Mouse (Mus musculus) kidney, embryonic 14.5 days (tissue): ENCODE results near the gene 9430097D07Rik. TPM values are rescaled to one million over a fixed set of nuclear protein-coding genes. Genes with fewer than 3 reads are reported as not detected.
A peak's percentile ranks its signal among the peaks of the same experiment; 100 is the strongest.

Experiments used
- ATAC-seq: fragments of 200-750 bp; cut with Nextera tagmentation; 2 replicates; pipeline ENCODE4 v1.8.0; 2017; ENCODE audit warnings: moderate number of reproducible peaks, mild to moderate bottlenecking, moderate TSS enrichment, moderate library complexity; ENCODE audit not compliant: low FRiP score, low TSS enrichment
- H3K27ac ChIP-seq: fragments of 300-500 bp; sonication (generic); 2 replicates; pipeline ENCODE4 v1.5.1; 2014; ENCODE audit warnings: low read depth, mild to moderate bottlenecking, low read length, moderate library complexity, mixed read lengths
- H3K27me3 ChIP-seq: fragments of 300-500 bp; sonication (generic); 2 replicates; pipeline ENCODE4 v1.6.1; 2014; ENCODE audit warnings: mild to moderate bottlenecking, low read length; ENCODE audit not compliant: control insufficient read depth, insufficient read depth
- H3K36me3 ChIP-seq: fragments of 300-500 bp; sonication (generic); 2 replicates; pipeline ENCODE4 v1.6.1; 2014; ENCODE audit warnings: low read length, mixed read lengths; ENCODE audit not compliant: control insufficient read depth, insufficient read depth
- H3K4me1 ChIP-seq: fragments of 300-500 bp; sonication (generic); 2 replicates; pipeline ENCODE4 v1.6.1; 2014; ENCODE audit warnings: low read length, mixed read lengths; ENCODE audit not compliant: control insufficient read depth, insufficient read depth
- H3K4me2 ChIP-seq: fragments of 300-500 bp; sonication (generic); replicated peaks from 2 replicates; pipeline ENCODE4 v1.6.1; 2014; ENCODE audit warnings: low read depth, mild to moderate bottlenecking, low read length
- H3K4me3 ChIP-seq: fragments of 300-500 bp; sonication (generic); 2 replicates; pipeline ENCODE4 v1.5.1; 2014; ENCODE audit warnings: mild to moderate bottlenecking, low read length
- H3K9ac ChIP-seq: fragments of 300-500 bp; sonication (generic); 2 replicates; pipeline ENCODE4 v1.6.1; 2014; ENCODE audit warnings: low read depth, mild to moderate bottlenecking, low read length, moderate library complexity
- H3K9me3 ChIP-seq: fragments of 300-500 bp; sonication (generic); 2 replicates; pipeline ENCODE4 v1.6.1; 2016; ENCODE audit warnings: low read length; ENCODE audit not compliant: control insufficient read depth
- WGBS: fragments of 180-500 bp; shearing (Covaris S2); extraction: QIAGEN DNeasy Blood & Tissue Kit; methylation state at CpG from one replicate; pipeline ENCODE4 v1.1.7; 2014; 5-methylcytosine and 5-hydroxymethylcytosine counted together
- polyA plus RNA-seq: library from polyadenylated mRNA; unstranded; fragments of >200 nt; fragmentation: Nextera tagmentation; extraction: Ambion mirVana; gene quantifications from 2 replicates; pipeline ENCODE4 v1.2.1, GENCODE M21; 2014

9430097D07Rik gene
- polyA plus RNA-seq, 1 experiment from 2014 or later, result 0.14 TPM

GRCm38 (mm10) chr2:32536086-32536633 lies 39.3 kb downstream of the 9430097D07Rik start:
- Histone ChIP-seq H3K4me1 (peaks cover 59% of the 10 kb centered on the region), H3K4me2 (peak overlapping the region; percentile 71), H3K9ac (peak overlapping the region; percentile 71), H3K4me3 (peak overlapping the region; percentile 64), H3K9me3 (no peaks in the 10 kb centered on the region), H3K27me3 (no peaks in the 10 kb centered on the region), H3K36me3 (no peaks in the 10 kb centered on the region), H3K27ac (peak overlapping the region; percentile 61)
- ATAC-seq, result no peak
- WGBS, result under 1% methylated on average over 14 of the region's 14 CpGs

- Histone ChIP-seq H3K4me3 (peak overlapping the region; percentile 64), H3K27me3 (no peaks in the 10 kb centered on the region), H3K4me2 (peak overlapping the region; percentile 71), H3K9me3 (no peaks in the 10 kb centered on the region), H3K9ac (peak overlapping the region; percentile 71), H3K27ac (peak overlapping the region; percentile 88), H3K36me3 (no peaks in the 10 kb centered on the region), H3K4me1 (peaks cover 53% of the 10 kb centered on the region)
- 0% methylated on average over 34 of the region's 56 CpGs for WGBS
- no peak; the same call in 1 of the 2 replicates for ATAC-seq
Measured at GRCm38 (mm10) chr2:32535501-32535991, 39.9 kb downstream of the 9430097D07Rik start.

- Histone ChIP-seq H3K27me3 (no peaks in the 10 kb centered on the region), H3K4me3 (peak within 1 kb of the TSS; percentile 64), H3K4me1 (peaks cover 50% of the 10 kb centered on the region), H3K36me3 (no peaks in the 10 kb centered on the region), H3K27ac (peak within 1 kb of the TSS; percentile 90), H3K4me2 (peak within 1 kb of the TSS; percentile 71), H3K9ac (peak within 1 kb of the TSS; percentile 71), H3K9me3 (no peaks in the 10 kb centered on the region)
- ATAC-seq, result peak; percentile 97
- under 1% methylated on average over 65 of the region's 67 CpGs for WGBS
Measured at GRCm38 (mm10) chr2:32534733-32535471, 40.6 kb downstream of the 9430097D07Rik start, which contains the start of gene Fam102a. Gene Fam102a, plus strand, starts transcription at chr2:32535332.

- ATAC-seq, result no peak
- peak overlapping the region; percentile 56 for H3K9ac ChIP-seq
- WGBS, result 11% methylated on average over 13 of the region's 13 CpGs
- H3K4me2 ChIP-seq, result peak overlapping the region; percentile 63
- peaks cover 46% of the 10 kb centered on the region for H3K4me1 ChIP-seq
- no peaks in the 10 kb centered on the region for H3K36me3 ChIP-seq
- H3K27ac ChIP-seq, result peak overlapping the region; percentile 90
- H3K4me3 ChIP-seq, result peak overlapping the region; percentile 64
- H3K27me3 ChIP-seq, result no peaks in the 10 kb centered on the region
- no peaks in the 10 kb centered on the region for H3K9me3 ChIP-seq
Measured at GRCm38 (mm10) chr2:32534061-32534732, 41.3 kb downstream of the 9430097D07Rik start.

GRCm38 (mm10) chr2:32533163-32533562 lies 42.3 kb downstream of the 9430097D07Rik start:
- no peak for ATAC-seq
- H3K4me2 ChIP-seq, result no peak overlapping the region
- H3K36me3 ChIP-seq, result no peaks in the 10 kb centered on the region
- no peaks in the 10 kb centered on the region for H3K9me3 ChIP-seq
- peaks cover 35% of the 10 kb centered on the region for H3K4me1 ChIP-seq
- whole genome bisulfite sequencing, result 67% methylated on average over 2 of the region's 2 CpGs
- no peak overlapping the region for H3K27ac ChIP-seq
- H3K9ac ChIP-seq, result 0 out of 2 replicates have a peak overlapping the region, but pooled peaks have one; percentile 25
- no peak overlapping the region for H3K4me3 ChIP-seq
- no peaks in the 10 kb centered on the region for H3K27me3 ChIP-seq

- H3K4me1 ChIP-seq, result peaks cover 13% of the 10 kb centered on the region
- no peaks in the 10 kb centered on the region for H3K27me3 ChIP-seq
- no peak overlapping the region for H3K27ac ChIP-seq
- H3K4me3 ChIP-seq, result no peak overlapping the region
- H3K4me2 ChIP-seq, result no peak overlapping the region
- ATAC-seq, result no peak
- no peaks in the 10 kb centered on the region for H3K36me3 ChIP-seq
- 72% methylated on average over 2 of the region's 2 CpGs for WGBS
- no peaks in the 10 kb centered on the region for H3K9me3 ChIP-seq
- H3K9ac ChIP-seq, result no peak overlapping the region
Measured at GRCm38 (mm10) chr2:32530479-32530878, 45.0 kb downstream of the 9430097D07Rik start.

- Histone ChIP-seq H3K4me1 (peaks cover 2% of the 10 kb centered on the region; the same call in 1 of the 2 replicates), H3K4me3 (no peak overlapping the region), H3K9ac (no peak overlapping the region), H3K36me3 (no peaks in the 10 kb centered on the region), H3K27ac (no peak overlapping the region), H3K4me2 (no peak overlapping the region), H3K9me3 (no peaks in the 10 kb centered on the region), H3K27me3 (no peaks in the 10 kb centered on the region)
- ATAC-seq, result no peak
- 93% methylated on average over 1 of the region's 1 CpGs for WGBS
Measured at GRCm38 (mm10) chr2:32528326-32528725, 47.2 kb downstream of the 9430097D07Rik start.

GRCm38 (mm10) chr2:32527468-32527966 lies 48.0 kb downstream of the 9430097D07Rik start:
- no peak overlapping the region for H3K4me2 ChIP-seq
- no peak for ATAC-seq
- no peak overlapping the region for H3K27ac ChIP-seq
- H3K36me3 ChIP-seq, result no peaks in the 10 kb centered on the region
- H3K4me3 ChIP-seq, result no peak overlapping the region
- no peaks in the 10 kb centered on the region for H3K4me1 ChIP-seq
- no peak overlapping the region for H3K9ac ChIP-seq
- no peaks in the 10 kb centered on the region for H3K27me3 ChIP-seq
- WGBS, result 53% methylated on average over 14 of the region's 14 CpGs
- H3K9me3 ChIP-seq, result no peaks in the 10 kb centered on the region
